In the genomic region with DNA sequence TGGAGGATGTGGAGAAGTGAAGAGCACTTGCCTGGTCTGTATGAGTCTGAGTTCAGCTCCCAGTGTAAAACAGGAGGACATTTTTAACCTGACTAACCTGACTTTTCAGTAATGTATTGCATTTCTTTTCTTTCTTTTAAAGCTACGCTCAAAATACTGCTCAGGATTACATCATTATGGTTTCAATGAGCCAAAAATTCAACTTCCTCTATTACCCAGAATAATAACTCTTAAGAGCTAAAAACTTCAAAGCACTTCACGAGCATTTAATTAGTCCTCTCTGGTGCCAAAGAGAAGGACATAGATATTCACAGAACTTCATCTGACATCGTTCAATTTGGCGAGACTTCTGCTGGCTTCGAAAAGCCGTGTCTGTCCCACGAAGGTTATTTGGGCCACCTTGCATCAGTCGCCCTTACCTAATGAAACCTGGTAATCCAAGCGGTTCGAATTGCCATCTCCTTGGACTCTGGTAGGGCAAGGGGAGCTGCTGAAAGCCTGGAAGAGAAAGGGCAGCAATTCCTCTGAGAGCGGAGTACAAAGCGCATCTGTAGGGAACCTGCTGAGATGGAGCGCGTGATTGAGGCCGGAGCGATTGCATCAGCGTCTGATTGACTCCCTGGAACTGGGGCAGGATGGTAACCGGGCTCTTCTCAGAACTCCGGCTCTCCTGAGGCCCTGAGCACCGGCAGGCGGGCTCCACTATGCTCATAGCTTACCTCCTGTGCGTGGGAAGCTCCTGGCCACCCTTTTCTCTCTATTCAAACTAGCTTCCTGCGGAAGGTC, we compare ENCODE assay signal across 8 mouse cellular contexts. TPM values are rescaled to one million over a fixed set of nuclear protein-coding genes. Genes with fewer than 3 reads are reported as not detected.
A peak's percentile ranks its signal among the peaks of the same experiment; 100 is the strongest.
DNase-seq lines count a peak whose midpoint lies in the region; ATAC-seq and TF ChIP-seq lines count a peak whose summit lies in the region.

No protein-coding gene starts in this region.

- no peaks in the 10 kb centered on the region for H3K36me3 ChIP-seq in heart, adult 2 months (ENCODE audit: control insufficient read depth, insufficient read depth, low read length)
- no peaks in the 10 kb centered on the region for H3K36me3 ChIP-seq in limb, embryonic 13.5 days
- no peaks in the 10 kb centered on the region for H3K36me3 ChIP-seq in midbrain, embryonic 15.5 days (replicated peaks)

- intact Hi-C loops in heart, adult 2 months (cut with DNase I), result no loop called here

- no peaks in the 10 kb centered on the region for H3K9me3 ChIP-seq in limb, embryonic 13.5 days
- H3K9me3 ChIP-seq in midbrain, embryonic 15.5 days, result no peaks in the 10 kb centered on the region

- TF ChIP-seq CTCF in heart, adult 2 months (IDR thresholded peaks at IDR 0.05), result no peak

- H3K27me3 ChIP-seq in heart, adult 2 months (ENCODE audit: control insufficient read depth, insufficient read depth, low read length), result no peaks in the 10 kb centered on the region
- H3K27me3 ChIP-seq in limb, embryonic 13.5 days, result peaks cover 6% of the 10 kb centered on the region; the same call in 1 of the 2 replicates
- no peaks in the 10 kb centered on the region for H3K27me3 ChIP-seq in midbrain, embryonic 15.5 days (replicated peaks)

- H3K27ac ChIP-seq in heart, adult 2 months, result peak overlapping the region; percentile 68
- no peak overlapping the region for H3K27ac ChIP-seq in limb, embryonic 13.5 days
- no peak overlapping the region for H3K27ac ChIP-seq in midbrain, embryonic 15.5 days

- H3K79me2 ChIP-seq in heart, adult 2 months (replicated peaks; ENCODE audit: control insufficient read depth, insufficient read depth, low read length), result no peaks in the 10 kb centered on the region

- peak overlapping the region; percentile 38 for H3K4me3 ChIP-seq in heart, adult 2 months
- 0 out of 2 replicates have a peak overlapping the region, but pooled peaks have one; percentile 4 for H3K4me3 ChIP-seq in limb, embryonic 13.5 days
- peak overlapping the region; percentile 12; the same call in 1 of the 2 replicates for H3K4me3 ChIP-seq in midbrain, embryonic 15.5 days

- no peak for ATAC-seq in limb, embryonic 13.5 days (ENCODE audit: low FRiP score, low read depth)
- ATAC-seq in midbrain, embryonic 15.5 days (replicated peaks), result no peak
- ATAC-seq in CD4-positive, CD25-positive, alpha-beta regulatory T cell, adult 4 months, result no peak

- peak; percentile 84 for DNase-seq in ES-CJ7 (ENCODE audit: low read depth, low spot score)
- peak; percentile 86 for DNase-seq in brain, adult 2 months (ENCODE audit: low read depth, low spot score)
- DNase-seq in heart, adult 2 months, result peak; percentile 47 to 51
- peak; percentile 62 for DNase-seq in kidney, adult 11 months
- no peak for DNase-seq in urinary bladder, postnatal 4 days (ENCODE audit: low spot score in 2 of 2)

- 31% methylated on average over 23 of the region's 23 CpGs for WGBS in heart, adult 2 months
- WGBS in limb, embryonic 13.5 days, result 34% methylated on average over 23 of the region's 23 CpGs
- WGBS in midbrain, embryonic 15.5 days, result 17% methylated on average over 23 of the region's 23 CpGs

- no peak for TF ChIP-seq POLR2A in heart, adult 2 months (IDR thresholded peaks at IDR 0.05; ENCODE audit: insufficient read depth, low read depth, low read length)

- H3K4me1 ChIP-seq in heart, adult 2 months (ENCODE audit: control insufficient read depth, insufficient read depth, low read length), result no peaks in the 10 kb centered on the region
- H3K4me1 ChIP-seq in limb, embryonic 13.5 days, result peaks cover 5% of the 10 kb centered on the region; the same call in 1 of the 2 replicates
- peaks cover 6% of the 10 kb centered on the region for H3K4me1 ChIP-seq in midbrain, embryonic 15.5 days

- peak overlapping the region; percentile 36 for H3K9ac ChIP-seq in heart, adult 2 months (ENCODE audit: low read depth, low read length)
- H3K9ac ChIP-seq in limb, embryonic 13.5 days, result no peak overlapping the region
- H3K9ac ChIP-seq in midbrain, embryonic 15.5 days, result 0 out of 2 replicates have a peak overlapping the region, but pooled peaks have one; percentile 25

- TF ChIP-seq EP300 in heart, adult 2 months (IDR thresholded peaks at IDR 0.05; ENCODE audit: insufficient read depth, low read depth, low read length), result no peak

- H3K4me2 ChIP-seq in limb, embryonic 13.5 days (replicated peaks), result peak overlapping the region; percentile 36
- peak overlapping the region; percentile 39 for H3K4me2 ChIP-seq in midbrain, embryonic 15.5 days

RNA-seq across cellular contexts. Expression of a gene that starts 11.4 kb away (rescaled TPM):
- 10 to 100 TPM; 11.5 to 16.3 TPM for total RNA-seq in heart, adult 2 months (2021)
- polyA plus RNA-seq in heart, adult 2 months (2012; rRNA removed), result 15.6 and 25.8 TPM in 2 replicates
- 55.7 and 58.5 TPM in 2 replicates for polyA plus RNA-seq in limb, embryonic 13.5 days (2015; fragmentation: Nextera tagmentation; extraction: Ambion mirVana)
- polyA plus RNA-seq in midbrain, embryonic 15.5 days (2015; fragmentation: Nextera tagmentation; extraction: Ambion mirVana), result 74.8 and 76.1 TPM in 2 replicates
- polyA plus RNA-seq in CD4-positive, CD25-positive, alpha-beta regulatory T cell, adult 4 months (2017; shearing (Covaris generic)), result 1 to 10 TPM; 4.8 to 7.9 TPM

RNA-seq across cellular contexts. Expression of a gene that starts 11.6 kb away (rescaled TPM):
- total RNA-seq in heart, adult 2 months (2021), result 1 to 10 TPM; 2.8 to 3.1 TPM
- polyA plus RNA-seq in heart, adult 2 months (2012; rRNA removed), result 0.73 and 2.0 TPM in 2 replicates
- 5.0 TPM in 2 replicates for polyA plus RNA-seq in limb, embryonic 13.5 days (2015; fragmentation: Nextera tagmentation; extraction: Ambion mirVana)
- polyA plus RNA-seq in midbrain, embryonic 15.5 days (2015; fragmentation: Nextera tagmentation; extraction: Ambion mirVana), result 5.8 and 6.4 TPM in 2 replicates
- polyA plus RNA-seq in CD4-positive, CD25-positive, alpha-beta regulatory T cell, adult 4 months (2017; shearing (Covaris generic)), result not detected

Comparison
In these comparisons a context has a peak if more than half of its experiments do, and no peak if none do; other contexts are left out.
1. DNase-seq: peak in ES-CJ7 (single experiment), brain, adult 2 months (single experiment), heart, adult 2 months (2 of 2) and kidney, adult 11 months (single experiment); none in urinary bladder, postnatal 4 days (0 of 2).
2. Peak in every context shown above with its lines, with median percentiles within 50 percentile points of each other: H3K4me3 ChIP-seq.